Mouse (Mus musculus) ES-Bruce4 (cell line): ENCODE measurements around the gene Sipa1l1. TPM values are rescaled to one million over a fixed set of nuclear protein-coding genes. Genes with fewer than 3 reads are reported as not detected.
A peak's percentile ranks its signal among the peaks of the same experiment; 100 is the strongest.

Source experiments
- H3K27ac ChIP-seq: 2 replicates; pipeline ENCODE4 v1.5.1; 2012; ENCODE audit warnings: low read length, inconsistent platforms; ENCODE audit not compliant: insufficient read depth
- H3K27me3 ChIP-seq: 2 replicates; pipeline ENCODE4 v1.6.1; 2012; ENCODE audit warnings: mild to moderate bottlenecking, low read length, inconsistent platforms; ENCODE audit not compliant: control insufficient read depth, poor library complexity, insufficient read depth, severe bottlenecking
- H3K36me3 ChIP-seq: 2 replicates; pipeline ENCODE4 v1.6.1; 2012; ENCODE audit warnings: inconsistent platforms, mild to moderate bottlenecking, low read length, moderate library complexity; ENCODE audit not compliant: control insufficient read depth, poor library complexity, insufficient read depth, severe bottlenecking
- H3K4me1 ChIP-seq: one replicate; pipeline ENCODE4 v1.8.1; 2011; ENCODE audit warnings: low read length; ENCODE audit not compliant: control insufficient read depth, insufficient read depth
- H3K4me3 ChIP-seq: 2 replicates; pipeline ENCODE4 v1.5.1; 2011; ENCODE audit warnings: low read depth, mild to moderate bottlenecking, low read length
- H3K9ac ChIP-seq: 2 replicates; pipeline ENCODE4 v1.6.1; 2012; ENCODE audit warnings: low read depth, mild to moderate bottlenecking, inconsistent platforms; ENCODE audit not compliant: poor library complexity, severe bottlenecking
- H3K9me3 ChIP-seq: replicated peaks from 2 replicates; pipeline ENCODE4 v1.6.1; 2012; ENCODE audit warnings: mild to moderate bottlenecking, low read length, inconsistent platforms; ENCODE audit not compliant: control insufficient read depth, poor library complexity, insufficient read depth, severe bottlenecking
- CTCF ChIP-seq: IDR thresholded peaks from one replicate; pipeline ENCODE4 v1.8.1; 2011; ENCODE audit warnings: low read depth, low read length
- EP300 ChIP-seq: IDR thresholded peaks from 2 replicates; pipeline ENCODE4 v1.6.1; 2011; ENCODE audit warnings: low read depth, low read length; ENCODE audit not compliant: insufficient read depth
- POLR2A ChIP-seq: IDR thresholded peaks from one replicate; pipeline ENCODE4 v1.8.1; 2011; ENCODE audit warnings: low read length; ENCODE audit not compliant: insufficient read depth
- polyA plus RNA-seq: library from polyadenylated mRNA; stranded (reverse); fragments of >200 nt; gene quantifications from 2 replicates; pipeline ENCODE4 v1.2.4, GENCODE M21; 2011; ENCODE audit warnings: low read depth; ENCODE audit not compliant: missing spikeins, insufficient read depth, insufficient read length

Sipa1l1 gene
- polyA plus RNA-seq, 1 experiment: 44.9 TPM

- peaks cover 11% of the 10 kb centered on the region for H3K4me1 ChIP-seq
- peak overlapping the region; percentile 26; the same call in 1 of the 2 replicates for H3K27ac ChIP-seq
- no peak overlapping the region for H3K9ac ChIP-seq
- H3K36me3 ChIP-seq: no peaks in the 10 kb centered on the region
- no peak overlapping the region for H3K4me3 ChIP-seq
- no peaks in the 10 kb centered on the region for H3K9me3 ChIP-seq
- H3K27me3 ChIP-seq: no peaks in the 10 kb centered on the region
- TF ChIP-seq CTCF (no peak), EP300 (no peak), POLR2A (no peak)
These were observed 17.6 kb downstream of the Sipa1l1 start for GRCm38 (mm10) chr12:82186740-82187139.

- Histone ChIP-seq H3K36me3 (no peaks in the 10 kb centered on the region), H3K27me3 (no peaks in the 10 kb centered on the region), H3K9me3 (no peaks in the 10 kb centered on the region), H3K4me1 (peaks cover 12% of the 10 kb centered on the region), H3K4me3 (no peak overlapping the region), H3K27ac (peak overlapping the region; percentile 26), H3K9ac (no peak overlapping the region)
- TF ChIP-seq EP300 (no peak), CTCF (no peak), POLR2A (no peak)
These were observed 18.2 kb downstream of the Sipa1l1 start for GRCm38 (mm10) chr12:82187178-82187839.

- Histone ChIP-seq H3K36me3 (no peaks in the 10 kb centered on the region), H3K9me3 (no peaks in the 10 kb centered on the region), H3K27me3 (no peaks in the 10 kb centered on the region), H3K4me1 (peaks cover 18% of the 10 kb centered on the region), H3K4me3 (no peak overlapping the region), H3K27ac (peak overlapping the region; percentile 55; the same call in 1 of the 2 replicates), H3K9ac (no peak overlapping the region)
- TF ChIP-seq POLR2A: no peak
- TF ChIP-seq EP300: no peak
- TF ChIP-seq CTCF: no peak
These were observed 19.4 kb downstream of the Sipa1l1 start for GRCm38 (mm10) chr12:82188321-82189075.

GRCm38 (mm10) chr12:82189076-82189675 is 20.1 kb downstream of the Sipa1l1 start:
- peak overlapping the region; percentile 55; the same call in 1 of the 2 replicates for H3K27ac ChIP-seq
- peaks cover 18% of the 10 kb centered on the region for H3K4me1 ChIP-seq
- no peak overlapping the region for H3K4me3 ChIP-seq

GRCm38 (mm10) chr12:82189715-82190581 is 20.8 kb downstream of the Sipa1l1 start:
- Histone ChIP-seq H3K27ac (peak overlapping the region; percentile 55; the same call in 1 of the 2 replicates), H3K9ac (no peak overlapping the region)

More at GRCm38 (mm10) chr12:82189076-82189675, 20.1 kb downstream of the Sipa1l1 start:
- no peaks in the 10 kb centered on the region for H3K36me3 ChIP-seq
- H3K9me3 ChIP-seq: no peaks in the 10 kb centered on the region
- TF ChIP-seq POLR2A: no peak
- TF ChIP-seq EP300: no peak
- TF ChIP-seq CTCF: no peak
- no peak overlapping the region for H3K9ac ChIP-seq
- no peaks in the 10 kb centered on the region for H3K27me3 ChIP-seq

More at GRCm38 (mm10) chr12:82189715-82190581, 20.8 kb downstream of the Sipa1l1 start:
- Histone ChIP-seq H3K27me3 (no peaks in the 10 kb centered on the region), H3K4me1 (peaks cover 19% of the 10 kb centered on the region), H3K36me3 (no peaks in the 10 kb centered on the region), H3K9me3 (no peaks in the 10 kb centered on the region), H3K4me3 (no peak overlapping the region)
- TF ChIP-seq POLR2A: no peak
- TF ChIP-seq EP300: 0 out of 2 replicates have a peak, but pooled peaks have one; percentile 37
